7 mouse cellular contexts compared by ENCODE assay signal in genomic region chr9:95750037-95750511, GRCm38 (mm10). TPM values are rescaled to one million over a fixed set of nuclear protein-coding genes. Genes with fewer than 3 reads are reported as not detected.
DNase-seq lines count a peak whose midpoint lies in the region; ATAC-seq and TF ChIP-seq lines count a peak whose summit lies in the region.

TSS of gene Trpc1 (minus strand) at chr9:95750375.

- ATAC-seq in intestine, postnatal 0 days: peak; percentile 90
- ATAC-seq in midbrain, embryonic 13.5 days: peak; percentile 97

- WGBS in intestine, postnatal 0 days: under 1% methylated on average over 55 of the region's 56 CpGs
- WGBS in limb, embryonic 10.5 days: under 1% methylated on average over 54 of the region's 56 CpGs
- WGBS in midbrain, embryonic 13.5 days: 1% methylated on average over 47 of the region's 56 CpGs

- peak within 1 kb of the TSS; percentile 97 for H3K4me2 ChIP-seq in intestine, postnatal 0 days (replicated peaks; ENCODE audit: low read depth)
- peak within 1 kb of the TSS; percentile 83 for H3K4me2 ChIP-seq in midbrain, embryonic 13.5 days (replicated peaks)

- peak within 1 kb of the TSS; percentile 79 for H3K4me3 ChIP-seq in intestine, postnatal 0 days (ENCODE audit: low read depth, low read length)
- peak within 1 kb of the TSS; percentile 80 for H3K4me3 ChIP-seq in limb, embryonic 10.5 days
- peak within 1 kb of the TSS; percentile 91 for H3K4me3 ChIP-seq in midbrain, embryonic 13.5 days (replicated peaks)

- peak; percentile 6; the same call in 1 of the 2 replicates for TF ChIP-seq CTCF in intestine, postnatal 0 days (IDR thresholded peaks at IDR 0.05; ENCODE audit: low read depth)

- H3K27ac ChIP-seq in intestine, postnatal 0 days (ENCODE audit: low read depth, low read length): no peak within 1 kb of the TSS
- H3K27ac ChIP-seq in limb, embryonic 10.5 days: peak within 1 kb of the TSS; percentile 87
- peak within 1 kb of the TSS; percentile 31 for H3K27ac ChIP-seq in midbrain, embryonic 13.5 days

- peaks cover 10% of the 10 kb centered on the region; the same call in 1 of the 2 replicates for H3K27me3 ChIP-seq in intestine, postnatal 0 days (replicated peaks; ENCODE audit: control insufficient read depth, insufficient read depth, low read length)
- H3K27me3 ChIP-seq in limb, embryonic 10.5 days (ENCODE audit: low read depth, poor library complexity, severe bottlenecking): peaks cover 35% of the 10 kb centered on the region
- peaks cover 10% of the 10 kb centered on the region for H3K27me3 ChIP-seq in midbrain, embryonic 13.5 days

- H3K9me3 ChIP-seq in intestine, postnatal 0 days (ENCODE audit: control insufficient read depth): no peaks in the 10 kb centered on the region
- H3K9me3 ChIP-seq in limb, embryonic 10.5 days (replicated peaks): no peaks in the 10 kb centered on the region
- H3K9me3 ChIP-seq in midbrain, embryonic 13.5 days: no peaks in the 10 kb centered on the region

- peak within 1 kb of the TSS; percentile 79 for H3K9ac ChIP-seq in intestine, postnatal 0 days (ENCODE audit: low read depth, low read length)
- H3K9ac ChIP-seq in midbrain, embryonic 13.5 days (replicated peaks): peak within 1 kb of the TSS; percentile 87

- DNase-seq in adrenal gland, postnatal 14 days: peak; percentile 88
- peak; percentile 91 for DNase-seq in embryo, embryonic 9.5 days (ENCODE audit: extremely low spot score)
- peak; percentile 54 to 70 for DNase-seq in gastrocnemius, postnatal 4 days (ENCODE audit: low spot score in 2 of 2)
- peak; percentile 89 for DNase-seq in limb, embryonic 10.5 days (ENCODE audit: low spot score)
- DNase-seq in spleen, adult 12 weeks (ENCODE audit: low spot score): peak; percentile 33

- no peaks in the 10 kb centered on the region for H3K4me1 ChIP-seq in intestine, postnatal 0 days (replicated peaks; ENCODE audit: control insufficient read depth, insufficient read depth, low read length)
- H3K4me1 ChIP-seq in limb, embryonic 10.5 days: peaks cover 18% of the 10 kb centered on the region
- peaks cover 20% of the 10 kb centered on the region for H3K4me1 ChIP-seq in midbrain, embryonic 13.5 days (replicated peaks)

- no peaks in the 10 kb centered on the region; the same call in 1 of the 2 replicates for H3K36me3 ChIP-seq in intestine, postnatal 0 days (ENCODE audit: control insufficient read depth, insufficient read depth)
- no peaks in the 10 kb centered on the region for H3K36me3 ChIP-seq in limb, embryonic 10.5 days
- no peaks in the 10 kb centered on the region for H3K36me3 ChIP-seq in midbrain, embryonic 13.5 days

RNA-seq across cellular contexts. Expression of gene Trpc1, which starts in this region (rescaled TPM):
- total RNA-seq in adrenal gland, postnatal 14 days (2021): 4.3 and 5.5 TPM in 2 replicates
- total RNA-seq in gastrocnemius, postnatal 4 days (2021): 1 to 10 TPM; 3.3 to 3.7 TPM
- polyA plus RNA-seq in intestine, postnatal 0 days (2015; fragmentation: Nextera tagmentation; extraction: Ambion mirVana): 1.8 and 2.0 TPM in 2 replicates
- polyA plus RNA-seq in limb, embryonic 10.5 days (2016; fragmentation: Nextera tagmentation; extraction: Ambion mirVana): 0.90 and 1.4 TPM in 2 replicates
- polyA plus RNA-seq in midbrain, embryonic 13.5 days (2015; fragmentation: Nextera tagmentation; extraction: Ambion mirVana): 3.8 and 4.8 TPM in 2 replicates

Comparison
In these comparisons a context has a peak if more than half of its experiments do, and no peak if none do; other contexts are left out.
1. DNase-seq: peak in every context shown above with its lines; median percentile 91 in embryo, embryonic 9.5 days; 89 in limb, embryonic 10.5 days; 88 in adrenal gland, postnatal 14 days; 62 in gastrocnemius, postnatal 4 days; 33 in spleen, adult 12 weeks.